Mouse (Mus musculus) small intestine, adult 2 months (tissue): ENCODE measurements around the gene Atg101.

Source experiments
- CTCF ChIP-seq: fragments of 200-500 bp; IDR thresholded peaks from 2 replicates; pipeline ENCODE4 v1.5.1; 2012; ENCODE audit warnings: low read depth, mild to moderate bottlenecking, control low read depth, inconsistent platforms, low read length, moderate library complexity, mixed read lengths; ENCODE audit not compliant: insufficient replicate concordance, insufficient read length; ENCODE audit errors: extremely low read depth
- POLR2A ChIP-seq: fragments of 200-500 bp; IDR thresholded peaks from 2 replicates; pipeline ENCODE4 v1.6.1; 2012; ENCODE audit warnings: low read depth, mild to moderate bottlenecking, control low read depth, inconsistent platforms, low read length, moderate library complexity

DNA sequence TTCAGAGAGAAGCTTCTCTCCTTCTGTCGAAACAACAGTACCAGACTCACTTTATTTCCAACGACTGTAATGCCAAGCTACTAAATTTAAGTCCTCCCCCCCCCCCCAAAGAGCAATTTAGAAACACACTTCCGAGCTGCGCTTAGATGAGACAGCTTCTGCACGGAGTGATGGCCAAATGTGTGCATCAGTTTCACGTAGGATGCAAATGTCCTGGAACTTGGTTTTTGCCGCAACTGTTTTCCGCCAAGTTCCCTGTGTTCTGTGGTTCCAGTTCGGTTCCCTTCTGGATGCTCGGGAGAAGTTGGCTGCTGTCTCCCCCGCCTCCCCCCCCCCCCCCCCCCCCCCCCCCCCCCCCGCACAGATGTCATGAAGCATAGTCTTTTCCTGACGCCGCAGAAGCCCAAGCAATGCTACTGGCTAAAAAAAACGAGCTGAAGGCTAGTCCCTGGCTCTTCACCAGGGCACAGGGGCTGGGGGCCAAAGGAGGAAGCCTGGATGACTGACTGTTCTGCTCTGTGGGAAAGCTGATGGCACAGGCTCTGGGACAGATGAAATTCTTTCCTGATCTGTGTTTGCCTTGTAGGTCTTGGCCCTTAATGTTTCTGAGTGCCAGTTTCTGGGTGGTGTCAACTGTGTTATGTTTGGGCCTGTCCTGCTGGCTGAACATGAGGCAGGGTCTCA is 27.2 kb downstream of the Atg101 start:
- no peak for TF ChIP-seq CTCF
- no peak for TF ChIP-seq POLR2A
